Mouse (Mus musculus) CH12.LX (cell line): ENCODE measurements around the gene Ubc.

Source experiments
- CHD1 ChIP-seq: IDR thresholded peaks from 2 replicates; pipeline ENCODE4 v1.6.1; 2012; ENCODE audit warnings: low read depth, low read length, improper control_type of control experiment, inconsistent platforms
- CTCF ChIP-seq, 2 experiments: IDR thresholded peaks in 1 of 2; conservative IDR thresholded peaks in 1 of 2; 2 replicates each; pipeline ENCODE4 v1.5.1; 2011 to 2012; ENCODE audit warnings: low read depth in 2 of 2, low read length in 2 of 2, improper control_type of control experiment in 1 of 2, inconsistent platforms in 1 of 2, mild to moderate bottlenecking in 1 of 2, moderate library complexity in 1 of 2
- EP300 ChIP-seq: IDR thresholded peaks from 2 replicates; pipeline ENCODE4 v1.6.1; 2011; ENCODE audit warnings: low read length, improper control_type of control experiment
- JUN ChIP-seq: IDR thresholded peaks from 2 replicates; pipeline ENCODE4 v1.6.1; 2011; ENCODE audit warnings: low read depth, mild to moderate bottlenecking, low read length, improper control_type of control experiment, moderate library complexity; ENCODE audit not compliant: insufficient read depth
- MAFK ChIP-seq: IDR thresholded peaks from 2 replicates; pipeline ENCODE4 v1.6.1; 2011; ENCODE audit warnings: low read length, improper control_type of control experiment; ENCODE audit not compliant: insufficient replicate concordance
- UBTF ChIP-seq: IDR thresholded peaks from 2 replicates; pipeline ENCODE4 v1.6.1; 2012; ENCODE audit warnings: low read depth, mild to moderate bottlenecking, inconsistent platforms, low read length, improper control_type of control experiment, moderate library complexity

GRCm38 (mm10) chr5:125409348-125410090, 19.5 kb upstream of the Ubc start:
- no peak for TF ChIP-seq EP300
- TF ChIP-seq CTCF (conservative IDR thresholded peaks at IDR 0.05 in 1 of 2, IDR thresholded peaks at IDR 0.05 in 1 of 2; ENCODE audit: low read depth in 2 of 2, low read length in 2 of 2) = no peak
- TF ChIP-seq CHD1 = no peak
- TF ChIP-seq JUN = no peak
- TF ChIP-seq MAFK = peak; percentile 98
- TF ChIP-seq UBTF = no peak
